Mouse (Mus musculus) cortical plate, adult 2 months (tissue): ENCODE measurements at regions not wholly inside any gene's neighbourhood (a gene's known extent, or its start where the extent isn't known, plus 50 kb on each side); places are given as distances from the start of the nearest gene placed in this dataset.

Source experiments
- CTCF ChIP-seq: fragments of 200-500 bp; IDR thresholded peaks from 2 replicates; pipeline ENCODE4 v1.5.1; 2011; ENCODE audit warnings: mild to moderate bottlenecking, control low read depth, low read length; ENCODE audit not compliant: insufficient read depth; ENCODE audit errors: extremely low read depth
- POLR2A ChIP-seq: fragments of 200-500 bp; IDR thresholded peaks from 2 replicates; pipeline ENCODE4 v1.6.1; 2011; ENCODE audit warnings: mild to moderate bottlenecking, low read length, control low read depth; ENCODE audit not compliant: insufficient read depth; ENCODE audit errors: extremely low read depth

DNA sequence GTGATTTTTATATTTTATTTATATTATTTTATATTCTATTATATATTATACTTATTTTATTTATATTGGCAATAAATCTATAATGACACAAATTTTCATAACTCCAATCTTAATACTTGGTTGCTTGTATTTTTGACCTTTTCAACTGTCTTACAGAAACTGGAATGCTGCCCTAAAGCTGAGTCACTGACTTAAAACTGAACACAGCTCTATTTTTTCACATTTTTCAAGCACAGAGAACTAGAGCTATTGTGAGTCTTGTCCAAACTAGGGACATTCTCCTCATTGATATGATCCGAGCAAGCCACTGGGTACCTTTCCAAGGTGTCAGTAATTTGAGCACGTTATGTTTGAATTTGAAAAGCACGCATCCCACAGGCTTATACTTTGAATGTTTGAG, 589.7 kb downstream of the Tmem182 start:
- TF ChIP-seq POLR2A (no peak), CTCF (no peak)
